Mouse (Mus musculus): ENCODE data around the gene Phf14. TPM values are rescaled to one million over a fixed set of nuclear protein-coding genes. Genes with fewer than 3 reads are reported as not detected.

Phf14 gene
- total and polyA plus RNA-seq, 2 experiments, result 2.9 to 28.9 TPM

- Histone ChIP-seq H3K79me2 (ENCODE audit: control insufficient read depth, insufficient read depth, low read length) (peaks cover 10% of the 10 kb centered on the region; the same call in 1 of the 2 replicates), H3K9ac (ENCODE audit: low read depth, low read length) (no peak overlapping the region), H3K4me3 (ENCODE audit: insufficient read depth, low read depth, low read length) (no peak overlapping the region), H3K27me3 (ENCODE audit: control insufficient read depth, insufficient read depth, low read length) (no peaks in the 10 kb centered on the region), H3K27ac (replicated peaks; ENCODE audit: insufficient read depth, low read depth, low read length) (no peak overlapping the region), H3K4me1 (ENCODE audit: control insufficient read depth, insufficient read depth, low read length) (no peaks in the 10 kb centered on the region; the same call in 1 of the 2 replicates), H3K36me3 (ENCODE audit: control insufficient read depth, insufficient read depth, low read length) (peaks cover 13% of the 10 kb centered on the region)
- DNase-seq (ENCODE audit: extremely low read depth, low read depth, low spot score), result no peak
- TF ChIP-seq POLR2A (IDR thresholded peaks at IDR 0.05; ENCODE audit: extremely low read depth, insufficient read depth, low read length), result no peak
- TF ChIP-seq CTCF (IDR thresholded peaks at IDR 0.05; ENCODE audit: low read depth, low read length), result no peak
- WGBS, result 94% methylated on average over 1 of the region's 1 CpGs
These were observed 40.5 kb downstream of the Phf14 start for GRCm38 (mm10) chr6:11948100-11948499.

DNA sequence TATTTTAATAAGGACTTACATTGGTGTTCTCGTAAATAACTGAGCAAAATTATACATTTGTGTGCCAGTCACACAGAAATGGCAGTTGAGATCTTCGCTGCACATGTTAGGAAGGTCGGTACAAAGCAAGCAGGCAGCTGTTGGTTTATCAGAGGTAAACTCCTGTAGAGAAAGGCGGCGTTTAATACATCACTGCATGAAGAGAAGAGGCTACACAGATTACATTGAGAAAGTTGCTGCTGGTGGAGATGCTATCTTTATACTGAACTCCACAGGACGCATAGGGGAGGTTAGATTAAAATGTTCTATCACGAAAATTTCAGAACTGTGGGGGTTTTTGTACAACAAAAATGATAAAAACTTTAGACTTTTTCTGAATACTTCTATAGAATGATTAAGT is 52.6 kb downstream of the Phf14 start:
- Histone ChIP-seq H3K9ac (ENCODE audit: low read depth, low read length) (no peak overlapping the region), H3K79me2 (ENCODE audit: control insufficient read depth, insufficient read depth, low read length) (no peaks in the 10 kb centered on the region), H3K27me3 (ENCODE audit: control insufficient read depth, insufficient read depth, low read length) (no peaks in the 10 kb centered on the region), H3K4me3 (ENCODE audit: insufficient read depth, low read depth, low read length) (no peak overlapping the region), H3K4me1 (ENCODE audit: control insufficient read depth, insufficient read depth, low read length) (no peaks in the 10 kb centered on the region; the same call in 1 of the 2 replicates), H3K36me3 (ENCODE audit: control insufficient read depth, insufficient read depth, low read length) (peaks cover 11% of the 10 kb centered on the region), H3K27ac (replicated peaks; ENCODE audit: insufficient read depth, low read depth, low read length) (no peak overlapping the region)
- no peak for TF ChIP-seq POLR2A (IDR thresholded peaks at IDR 0.05; ENCODE audit: extremely low read depth, insufficient read depth, low read length)
- no peak for TF ChIP-seq CTCF (IDR thresholded peaks at IDR 0.05; ENCODE audit: low read depth, low read length)
- no peak for DNase-seq (ENCODE audit: extremely low read depth, low read depth, low spot score)
- 94% methylated on average over 7 of the region's 7 CpGs for WGBS

- peaks cover 29% of the 10 kb centered on the region for H3K36me3 ChIP-seq (ENCODE audit: control insufficient read depth, insufficient read depth, low read length)
- TF ChIP-seq CTCF (IDR thresholded peaks at IDR 0.05; ENCODE audit: low read depth, low read length), result no peak
- no peak for TF ChIP-seq POLR2A (IDR thresholded peaks at IDR 0.05; ENCODE audit: extremely low read depth, insufficient read depth, low read length)
- H3K79me2 ChIP-seq (ENCODE audit: control insufficient read depth, insufficient read depth, low read length), result no peaks in the 10 kb centered on the region
- H3K27me3 ChIP-seq (ENCODE audit: control insufficient read depth, insufficient read depth, low read length), result no peaks in the 10 kb centered on the region
- WGBS, result 100% methylated on average over 1 of the region's 1 CpGs
- H3K27ac ChIP-seq (replicated peaks; ENCODE audit: insufficient read depth, low read depth, low read length), result no peak overlapping the region
- DNase-seq (ENCODE audit: extremely low read depth, low read depth, low spot score), result no peak
- no peak overlapping the region for H3K9ac ChIP-seq (ENCODE audit: low read depth, low read length)
- H3K4me1 ChIP-seq (ENCODE audit: control insufficient read depth, insufficient read depth, low read length), result no peaks in the 10 kb centered on the region
- no peak overlapping the region for H3K4me3 ChIP-seq (ENCODE audit: insufficient read depth, low read depth, low read length)
These were observed 86.2 kb downstream of the Phf14 start for GRCm38 (mm10) chr6:11993782-11994181.

GRCm38 (mm10) chr6:11998576-11998975 is 91.0 kb downstream of the Phf14 start:
- 81% methylated on average over 4 of the region's 4 CpGs for WGBS
- Histone ChIP-seq H3K9ac (ENCODE audit: low read depth, low read length) (no peak overlapping the region), H3K79me2 (ENCODE audit: control insufficient read depth, insufficient read depth, low read length) (no peaks in the 10 kb centered on the region), H3K36me3 (ENCODE audit: control insufficient read depth, insufficient read depth, low read length) (peaks cover 30% of the 10 kb centered on the region), H3K4me1 (ENCODE audit: control insufficient read depth, insufficient read depth, low read length) (peaks cover 3% of the 10 kb centered on the region; the same call in 1 of the 2 replicates), H3K4me3 (ENCODE audit: insufficient read depth, low read depth, low read length) (no peak overlapping the region), H3K27ac (replicated peaks; ENCODE audit: insufficient read depth, low read depth, low read length) (no peak overlapping the region), H3K27me3 (ENCODE audit: control insufficient read depth, insufficient read depth, low read length) (no peaks in the 10 kb centered on the region)
- TF ChIP-seq CTCF (IDR thresholded peaks at IDR 0.05; ENCODE audit: low read depth, low read length) (no peak), POLR2A (IDR thresholded peaks at IDR 0.05; ENCODE audit: extremely low read depth, insufficient read depth, low read length) (no peak)
- no peak for DNase-seq (ENCODE audit: extremely low read depth, low read depth, low spot score)

DNA sequence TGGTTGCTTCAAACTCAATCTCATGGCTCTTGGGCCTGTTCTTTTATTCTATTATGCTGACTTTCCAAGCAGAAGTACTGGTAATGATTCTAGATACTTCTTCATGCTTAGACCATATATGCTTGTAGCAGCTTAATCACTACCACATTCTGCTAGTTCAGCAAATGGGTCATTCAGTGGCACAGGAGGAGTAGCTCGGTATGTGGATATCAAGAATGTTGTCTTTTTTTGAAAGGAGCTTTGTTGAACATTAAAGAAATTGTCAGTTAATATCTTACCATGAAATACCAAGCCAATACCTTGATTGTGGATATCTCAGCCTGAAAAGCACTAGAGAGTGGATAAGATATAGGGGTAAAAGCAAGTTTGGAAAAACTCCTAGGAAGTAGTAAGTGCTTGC is 91.9 kb downstream of the Phf14 start:
- no peaks in the 10 kb centered on the region for H3K27me3 ChIP-seq (ENCODE audit: control insufficient read depth, insufficient read depth, low read length)
- TF ChIP-seq POLR2A (IDR thresholded peaks at IDR 0.05; ENCODE audit: extremely low read depth, insufficient read depth, low read length), result no peak
- TF ChIP-seq CTCF (IDR thresholded peaks at IDR 0.05; ENCODE audit: low read depth, low read length), result no peak
- 41% methylated on average over 1 of the region's 1 CpGs for WGBS
- DNase-seq (ENCODE audit: extremely low read depth, low read depth, low spot score), result no peak
- peaks cover 3% of the 10 kb centered on the region; the same call in 1 of the 2 replicates for H3K4me1 ChIP-seq (ENCODE audit: control insufficient read depth, insufficient read depth, low read length)
- no peak overlapping the region for H3K27ac ChIP-seq (replicated peaks; ENCODE audit: insufficient read depth, low read depth, low read length)
- H3K36me3 ChIP-seq (ENCODE audit: control insufficient read depth, insufficient read depth, low read length), result peaks cover 28% of the 10 kb centered on the region
- no peak overlapping the region for H3K9ac ChIP-seq (ENCODE audit: low read depth, low read length)
- H3K79me2 ChIP-seq (ENCODE audit: control insufficient read depth, insufficient read depth, low read length), result no peaks in the 10 kb centered on the region
- no peak overlapping the region for H3K4me3 ChIP-seq (ENCODE audit: insufficient read depth, low read depth, low read length)

DNA sequence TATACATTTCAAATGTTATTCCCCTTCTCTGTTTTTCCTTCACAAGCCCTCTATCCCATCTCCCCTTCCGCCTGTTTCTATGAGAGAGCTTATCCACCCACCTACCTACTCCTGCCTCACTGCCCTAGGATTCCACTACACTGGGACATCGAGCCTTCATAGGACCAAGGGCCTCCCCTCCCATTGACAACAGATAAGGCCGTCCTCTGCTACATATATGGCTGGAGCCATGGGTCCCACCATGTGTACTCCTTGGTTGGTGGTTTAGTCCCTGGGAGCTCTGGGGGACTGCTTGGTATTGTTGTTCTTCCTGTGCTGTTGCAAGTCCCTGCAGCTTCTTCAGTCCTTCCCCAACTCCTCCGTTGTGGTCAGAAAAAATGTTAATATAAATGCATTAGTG is 97.8 kb downstream of the Phf14 start:
- H3K9ac ChIP-seq (ENCODE audit: low read depth, low read length), result no peak overlapping the region
- no peaks in the 10 kb centered on the region for H3K27me3 ChIP-seq (ENCODE audit: control insufficient read depth, insufficient read depth, low read length)
- no peaks in the 10 kb centered on the region for H3K79me2 ChIP-seq (ENCODE audit: control insufficient read depth, insufficient read depth, low read length)
- no peak for DNase-seq (ENCODE audit: extremely low read depth, low read depth, low spot score)
- peaks cover 12% of the 10 kb centered on the region for H3K36me3 ChIP-seq (ENCODE audit: control insufficient read depth, insufficient read depth, low read length)
- H3K4me1 ChIP-seq (ENCODE audit: control insufficient read depth, insufficient read depth, low read length), result no peaks in the 10 kb centered on the region
- no peak for TF ChIP-seq CTCF (IDR thresholded peaks at IDR 0.05; ENCODE audit: low read depth, low read length)
- TF ChIP-seq POLR2A (IDR thresholded peaks at IDR 0.05; ENCODE audit: extremely low read depth, insufficient read depth, low read length), result no peak
- H3K27ac ChIP-seq (replicated peaks; ENCODE audit: insufficient read depth, low read depth, low read length), result no peak overlapping the region
- no peak overlapping the region for H3K4me3 ChIP-seq (ENCODE audit: insufficient read depth, low read depth, low read length)
- WGBS, result 95% methylated on average over 4 of the region's 4 CpGs
